ENCODE assay signal across 11 mouse cellular contexts in genomic region chr10:83906751-83907150, GRCm38 (mm10).
DNase-seq lines count a peak whose midpoint lies in the region; ATAC-seq and TF ChIP-seq lines count a peak whose summit lies in the region.
"Had no signal": no experiment of that assay in that cellular context is flagged by ENCODE, and none has a peak within 500 bp of the region (broad histone marks: within the 10 kb centered on the region; RNA-seq: fewer than 3 reads in every experiment).

No protein-coding gene starts in this region.

- H3K4me1 ChIP-seq in hindbrain, embryonic 16.5 days (ENCODE audit: control insufficient read depth, insufficient read depth, low read depth, low read length) = no peaks in the 10 kb centered on the region
- peaks cover 4% of the 10 kb centered on the region; the same call in 1 of the 2 replicates for H3K4me1 ChIP-seq in hindbrain, embryonic 12.5 days
- H3K4me1 ChIP-seq in heart, postnatal 0 days (ENCODE audit: control insufficient read depth, insufficient read depth) = no peaks in the 10 kb centered on the region
- H3K4me1 ChIP-seq: neural tube, embryonic 13.5 days had no signal

- no peak overlapping the region for H3K9ac ChIP-seq in hindbrain, embryonic 16.5 days (ENCODE audit: low read depth, low read length)
- no peak overlapping the region for H3K9ac ChIP-seq in hindbrain, embryonic 12.5 days
- no peak overlapping the region for H3K9ac ChIP-seq in heart, postnatal 0 days (replicated peaks; ENCODE audit: low read depth, low read length)
- H3K9ac ChIP-seq: liver, embryonic 14.5 days; neural tube, embryonic 13.5 days had no signal

- no peak overlapping the region for H3K4me3 ChIP-seq in hindbrain, embryonic 16.5 days (ENCODE audit: low read length)
- H3K4me3 ChIP-seq in hindbrain, embryonic 12.5 days = no peak overlapping the region
- no peak overlapping the region for H3K4me3 ChIP-seq in heart, postnatal 0 days (ENCODE audit: low read depth, low read length)
- H3K4me3 ChIP-seq: neural tube, embryonic 13.5 days had no signal

- intact Hi-C loops in left cerebral cortex, postnatal 14 days (cut with DNase I) = no loop called here

- DNase-seq in cerebellum, adult 9-11 months = peak; percentile 51
- DNase-seq in heart, postnatal 0 days (ENCODE audit: low spot score) = no peak
- DNase-seq in left cerebral cortex, postnatal 14 days (ENCODE audit: low spot score in 2 of 2) = peak; percentile 9 to 11
- DNase-seq in thymus, postnatal 10 days (ENCODE audit: low spot score in 2 of 2) = no peak

- no peaks in the 10 kb centered on the region for H3K9me3 ChIP-seq in hindbrain, embryonic 16.5 days (ENCODE audit: control insufficient read depth, low read length)
- H3K9me3 ChIP-seq in hindbrain, embryonic 12.5 days (replicated peaks) = no peaks in the 10 kb centered on the region
- H3K9me3 ChIP-seq in heart, postnatal 0 days (replicated peaks; ENCODE audit: control insufficient read depth, low read length) = no peaks in the 10 kb centered on the region
- H3K9me3 ChIP-seq: neural tube, embryonic 13.5 days had no signal

- 43% methylated on average over 8 of the region's 8 CpGs for WGBS in hindbrain, embryonic 16.5 days
- 42% methylated on average over 8 of the region's 8 CpGs for WGBS in hindbrain, embryonic 12.5 days
- 69% methylated on average over 8 of the region's 8 CpGs for WGBS in heart, postnatal 0 days

- no peak overlapping the region for H3K4me2 ChIP-seq in hindbrain, embryonic 16.5 days (ENCODE audit: low read length)
- no peak overlapping the region for H3K4me2 ChIP-seq in hindbrain, embryonic 12.5 days (replicated peaks)
- no peak overlapping the region for H3K4me2 ChIP-seq in heart, postnatal 0 days (ENCODE audit: low read depth, low read length)
- H3K4me2 ChIP-seq: neural tube, embryonic 13.5 days had no signal

- ATAC-seq in hindbrain, embryonic 16.5 days = peak; percentile 37; the same call in 1 of the 2 replicates
- ATAC-seq in hindbrain, embryonic 12.5 days (ENCODE audit: low FRiP score) = no peak
- ATAC-seq in heart, postnatal 0 days (ENCODE audit: insufficient read depth, low read depth) = no peak
- ATAC-seq in erythroblast, adult 5-6 weeks (replicated peaks; ENCODE audit: low FRiP score, poor library complexity, severe bottlenecking) = no peak
- ATAC-seq: intestine, postnatal 0 days had no signal

- TF ChIP-seq EP300 in heart, postnatal 0 days (IDR thresholded peaks at IDR 0.05; ENCODE audit: low read depth) = no peak

- 0 out of 2 replicates have a peak, but pooled peaks have one; percentile 1 for TF ChIP-seq CTCF in heart, postnatal 0 days (IDR thresholded peaks at IDR 0.05; ENCODE audit: low read depth)

- no peak overlapping the region for H3K27ac ChIP-seq in hindbrain, embryonic 16.5 days (ENCODE audit: low read depth, low read length)
- no peak overlapping the region for H3K27ac ChIP-seq in hindbrain, embryonic 12.5 days
- H3K27ac ChIP-seq in heart, postnatal 0 days (ENCODE audit: low read depth) = no peak overlapping the region
- H3K27ac ChIP-seq: liver, embryonic 14.5 days; neural tube, embryonic 13.5 days had no signal

- no peaks in the 10 kb centered on the region for H3K36me3 ChIP-seq in hindbrain, embryonic 16.5 days (ENCODE audit: control insufficient read depth, insufficient read depth, low read length)
- no peaks in the 10 kb centered on the region for H3K36me3 ChIP-seq in hindbrain, embryonic 12.5 days
- no peaks in the 10 kb centered on the region for H3K36me3 ChIP-seq in heart, postnatal 0 days (replicated peaks; ENCODE audit: control insufficient read depth, insufficient read depth, low read length)
- H3K36me3 ChIP-seq: G1E; neural tube, embryonic 13.5 days had no signal

- H3K27me3 ChIP-seq in hindbrain, embryonic 16.5 days (replicated peaks; ENCODE audit: control insufficient read depth, insufficient read depth, low read length) = no peaks in the 10 kb centered on the region
- no peaks in the 10 kb centered on the region for H3K27me3 ChIP-seq in hindbrain, embryonic 12.5 days
- H3K27me3 ChIP-seq in heart, postnatal 0 days (ENCODE audit: control insufficient read depth, insufficient read depth, low read length) = no peaks in the 10 kb centered on the region
- H3K27me3 ChIP-seq: neural tube, embryonic 13.5 days had no signal

Comparison
In these comparisons a context has a peak if more than half of its experiments do, and no peak if none do; other contexts are left out.
1. DNase-seq: peak in cerebellum, adult 9-11 months (single experiment) and left cerebral cortex, postnatal 14 days (2 of 2); none in heart, postnatal 0 days (single experiment) and thymus, postnatal 10 days (0 of 2).